Mouse (Mus musculus) urinary bladder, postnatal 4 days (tissue): ENCODE results near the gene Eya2.

ENCODE experiments used
- DNase-seq, 2 experiments: peaks; one replicate each; pipeline ENCODE4 v3.0.0; 2021 to 2022; ENCODE audit warnings: low spot score in 2 of 2

The Eya2 gene

GRCm38 (mm10) chr2:165651031-165651430, 56.2 kb downstream of the Eya2 start:
- no peak for DNase-seq

DNA sequence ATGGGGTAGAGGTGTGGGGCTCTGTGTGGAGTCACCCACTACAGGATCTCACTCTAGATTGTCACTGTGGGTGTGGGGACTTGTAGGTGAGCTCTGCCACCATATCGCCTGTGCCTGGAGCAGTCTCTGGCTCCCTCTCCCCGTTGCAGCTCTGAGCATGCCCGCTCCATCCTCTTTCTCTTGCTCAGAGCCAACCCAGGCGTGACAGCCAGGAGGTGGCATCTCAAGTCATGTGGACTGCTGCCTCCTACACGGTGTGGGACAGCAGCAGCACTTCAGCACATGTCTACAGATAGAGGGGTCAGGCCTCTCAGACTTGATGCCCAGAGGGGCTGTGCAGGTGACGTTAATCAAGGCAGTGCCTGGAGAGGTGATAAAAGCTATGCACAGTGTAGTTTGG, 57.4 kb downstream of the Eya2 start:
- no peak for DNase-seq

- no peak for DNase-seq
Measured at GRCm38 (mm10) chr2:165653001-165653921, 58.4 kb downstream of the Eya2 start.

GRCm38 (mm10) chr2:165654151-165654550, 59.3 kb downstream of the Eya2 start:
- no peak for DNase-seq

- DNase-seq = no peak
Measured at GRCm38 (mm10) chr2:165654696-165655491, 60.1 kb downstream of the Eya2 start.

DNA sequence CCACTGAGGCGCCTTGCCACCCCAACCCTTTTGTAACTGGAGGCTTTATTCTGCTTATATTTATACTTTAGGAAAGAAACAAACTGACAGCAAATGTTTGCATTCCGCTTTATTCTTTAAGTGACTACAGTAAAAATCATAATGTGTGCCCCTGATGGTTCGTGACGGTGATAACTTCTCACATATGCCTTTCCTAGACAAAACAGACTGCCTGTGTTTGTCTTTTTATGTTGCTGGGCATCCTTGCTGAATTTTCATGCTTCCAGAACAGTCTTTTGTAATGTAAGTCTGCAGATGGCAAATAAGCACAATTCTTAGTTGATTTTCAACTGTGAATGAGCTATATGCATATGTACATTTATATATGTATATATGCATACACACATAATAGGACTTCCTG, 61.7 kb downstream of the Eya2 start:
- no peak for DNase-seq

DNA sequence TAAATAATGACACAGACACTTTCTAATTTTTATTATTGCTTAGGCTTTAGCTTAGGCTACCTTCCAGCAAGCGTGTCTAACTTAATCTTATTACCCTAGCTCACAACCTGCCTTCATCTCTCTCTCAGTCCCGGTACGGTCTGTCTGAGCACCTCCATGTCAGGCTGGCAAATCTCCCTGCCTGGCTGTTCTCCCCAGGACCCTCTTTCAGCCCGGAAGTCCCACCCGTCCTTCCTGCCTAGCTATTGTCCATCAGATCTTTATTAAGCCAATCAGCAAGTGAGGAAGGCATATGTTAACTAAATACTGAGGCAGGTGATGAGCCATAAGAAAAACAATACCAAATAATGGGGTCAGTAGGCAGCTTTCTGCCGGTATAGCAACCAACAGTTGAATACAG, 62.1 kb downstream of the Eya2 start:
- no peak for DNase-seq

DNA sequence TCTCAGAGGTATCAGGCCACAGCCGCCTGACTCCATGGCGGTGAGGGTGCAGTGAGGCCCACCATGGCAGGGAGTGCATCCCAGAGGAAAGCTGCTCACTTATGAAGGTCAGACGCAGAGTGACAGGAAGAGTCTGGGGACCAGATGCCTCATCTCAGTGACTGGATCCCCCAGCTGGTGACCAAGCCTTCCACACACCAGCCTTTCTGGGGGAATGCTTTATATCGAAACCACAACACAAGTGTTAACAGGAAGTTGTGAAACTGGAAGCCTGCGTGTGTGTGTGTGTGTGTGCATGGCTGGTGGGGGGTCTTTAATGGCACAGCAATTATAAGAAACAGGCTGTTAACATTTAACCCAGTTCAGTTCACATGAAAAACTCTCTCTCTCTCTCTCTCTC, 64.7 kb downstream of the Eya2 start:
- DNase-seq = no peak

DNA sequence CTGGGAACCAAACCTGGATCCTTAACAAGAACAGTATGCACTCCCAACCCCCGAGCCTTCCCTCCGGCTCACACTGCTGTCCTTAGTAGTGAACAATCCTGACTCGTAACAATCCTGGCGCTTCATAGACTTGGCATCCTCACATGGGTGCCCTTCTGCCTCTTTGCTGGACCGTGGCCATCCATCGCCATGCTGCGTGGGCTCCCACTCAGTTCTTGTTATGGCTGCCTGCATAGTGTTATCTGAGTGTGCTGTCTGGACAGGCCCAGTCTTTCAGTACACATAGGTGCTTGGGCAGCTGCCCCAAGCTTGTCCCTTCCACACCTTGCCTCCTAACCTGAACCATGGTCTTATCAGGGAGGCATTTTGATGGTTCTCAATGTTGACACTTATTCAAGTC, 68.4 kb downstream of the Eya2 start:
- no peak for DNase-seq

DNA sequence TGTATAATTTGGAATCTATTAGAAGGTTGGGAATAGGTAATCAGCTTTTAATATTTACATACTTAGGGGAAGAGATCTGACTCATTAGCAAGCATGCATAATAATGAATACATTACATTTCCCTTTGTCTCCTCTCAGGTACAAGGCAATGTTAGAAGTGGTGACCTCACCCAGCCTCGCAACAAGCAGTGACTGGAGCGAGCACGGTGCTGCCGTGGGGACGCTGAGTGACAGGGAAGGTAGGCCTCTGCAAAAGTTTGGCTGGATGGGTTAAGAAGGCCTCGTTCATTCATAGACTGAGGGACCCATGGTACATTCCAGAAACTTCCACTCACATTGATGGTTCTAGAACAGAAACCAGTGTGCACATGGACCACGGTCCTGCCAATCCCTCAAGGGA, 69.8 kb downstream of the Eya2 start:
- DNase-seq = no peak

DNA sequence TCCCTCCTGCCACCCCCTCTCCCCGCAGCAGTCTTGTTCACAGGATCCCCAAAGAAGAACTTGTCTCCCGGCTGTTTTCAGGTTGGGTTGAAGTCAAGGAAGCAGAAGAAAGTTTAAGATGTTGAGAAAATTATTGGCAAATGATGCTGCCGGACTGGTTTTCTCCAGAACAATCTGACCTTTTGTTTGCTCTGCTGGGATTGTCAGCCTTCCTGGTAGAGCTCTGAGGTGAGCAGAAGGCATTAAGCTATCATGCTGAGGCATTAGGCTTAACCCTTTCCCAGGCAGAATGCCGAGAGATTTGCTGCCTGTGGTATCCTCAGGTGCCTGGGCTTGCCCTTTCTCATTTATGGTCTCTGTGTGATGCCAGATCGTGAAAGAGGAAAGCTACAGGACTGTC, 70.3 kb downstream of the Eya2 start:
- DNase-seq = no peak

DNA sequence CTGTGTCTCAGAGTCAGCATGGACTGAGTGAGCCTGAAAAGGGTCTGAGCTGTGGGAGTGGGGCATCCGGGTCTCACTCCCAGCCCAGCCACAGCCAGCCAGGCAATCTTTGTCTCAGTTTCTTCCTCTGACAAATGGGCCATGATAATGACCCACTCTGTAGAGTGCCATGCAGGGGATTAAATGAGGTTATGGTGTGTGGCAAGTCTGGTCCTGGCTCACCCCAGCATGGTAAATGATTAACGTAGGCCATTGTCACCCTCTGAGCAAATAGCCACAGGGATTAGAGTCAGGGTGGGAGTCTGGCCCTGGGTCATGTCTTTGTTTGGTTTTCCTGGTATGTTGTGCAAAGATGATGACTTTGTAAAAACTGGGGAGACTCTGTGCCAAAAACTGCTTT, 72.3 kb downstream of the Eya2 start:
- DNase-seq = no peak

DNA sequence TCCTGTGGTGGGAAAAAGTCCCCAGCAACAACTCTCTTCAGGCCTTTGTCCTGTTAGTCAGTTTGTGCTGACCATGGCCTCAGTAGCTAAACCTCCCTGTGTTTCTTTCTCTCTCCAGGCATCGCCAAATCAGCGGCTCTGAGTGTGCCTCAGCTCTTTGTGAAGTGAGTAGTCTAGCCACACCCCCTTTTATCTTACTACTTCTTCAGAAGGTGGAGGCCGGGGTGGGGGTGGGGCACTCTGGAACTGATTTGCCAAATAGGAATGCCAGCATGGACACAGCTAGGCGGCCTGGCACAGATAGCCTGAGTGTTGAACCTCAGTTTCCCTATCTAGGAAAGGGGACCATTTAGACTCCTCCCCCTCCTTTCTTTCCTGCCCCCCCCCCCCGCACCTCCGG, 87.9 kb downstream of the Eya2 start:
- DNase-seq = no peak

DNA sequence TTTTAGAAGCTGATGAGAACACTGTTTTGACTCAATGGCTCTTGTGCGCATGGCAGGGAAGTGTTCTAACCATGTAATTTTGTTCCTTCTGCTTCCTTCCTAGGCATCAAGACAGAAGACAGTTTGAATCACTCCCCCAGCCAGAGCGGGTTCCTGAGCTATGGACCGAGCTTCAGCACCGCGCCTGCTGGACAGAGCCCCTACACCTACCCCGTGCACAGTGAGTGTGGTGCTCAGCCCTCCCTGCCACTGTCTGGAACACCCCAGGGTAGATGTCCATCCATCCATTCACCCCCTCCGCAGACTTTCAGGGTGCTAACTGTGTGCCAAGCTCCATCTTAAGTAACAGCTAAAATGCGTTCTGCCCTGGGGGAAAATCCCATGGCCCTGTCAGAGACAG, 92.7 kb downstream of the Eya2 start:
- no peak for DNase-seq

- no peak for DNase-seq
Measured at GRCm38 (mm10) chr2:165688896-165689295, 94.1 kb downstream of the Eya2 start.

GRCm38 (mm10) chr2:165691016-165691415, 96.2 kb downstream of the Eya2 start:
- no peak for DNase-seq

GRCm38 (mm10) chr2:165692944-165693660, 98.3 kb downstream of the Eya2 start:
- DNase-seq = peak; percentile 47 to 72

GRCm38 (mm10) chr2:165694767-165695166, 99.9 kb downstream of the Eya2 start:
- no peak for DNase-seq

DNA sequence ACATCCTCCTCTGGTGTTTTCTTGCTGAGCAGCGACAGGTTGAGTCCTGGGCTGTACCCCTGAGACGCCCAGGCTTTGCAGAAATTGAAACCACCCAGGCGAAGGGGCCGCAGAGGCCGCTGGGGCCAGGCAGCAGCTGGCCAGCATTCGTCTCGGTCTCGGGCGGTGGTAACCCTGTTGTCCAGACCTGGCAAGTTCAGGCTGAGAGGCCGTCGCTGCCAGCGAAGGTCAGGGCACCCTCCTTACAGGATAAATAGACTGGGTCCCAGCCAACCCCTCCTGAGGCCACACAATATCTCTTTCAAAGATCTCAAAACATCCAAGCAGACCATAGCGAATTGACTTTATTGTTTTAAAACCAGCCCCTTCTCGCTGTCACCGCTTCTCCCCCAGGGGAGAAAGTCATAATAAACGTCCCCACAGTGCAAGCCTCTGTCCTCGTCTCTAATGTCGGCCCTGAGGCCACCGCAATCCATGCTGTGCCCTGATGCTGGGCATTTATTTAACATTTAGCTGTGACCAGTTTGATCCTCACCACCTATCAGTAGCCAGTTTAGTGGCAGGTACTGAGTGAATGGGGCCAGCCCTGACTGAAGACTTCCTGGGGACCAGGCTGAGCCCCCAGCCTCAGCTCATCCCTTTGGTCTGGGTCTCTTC, 105.5 kb downstream of the Eya2 start:
- DNase-seq = no peak

- no peak for DNase-seq
Measured at GRCm38 (mm10) chr2:165703033-165703805, 108.4 kb downstream of the Eya2 start.

DNA sequence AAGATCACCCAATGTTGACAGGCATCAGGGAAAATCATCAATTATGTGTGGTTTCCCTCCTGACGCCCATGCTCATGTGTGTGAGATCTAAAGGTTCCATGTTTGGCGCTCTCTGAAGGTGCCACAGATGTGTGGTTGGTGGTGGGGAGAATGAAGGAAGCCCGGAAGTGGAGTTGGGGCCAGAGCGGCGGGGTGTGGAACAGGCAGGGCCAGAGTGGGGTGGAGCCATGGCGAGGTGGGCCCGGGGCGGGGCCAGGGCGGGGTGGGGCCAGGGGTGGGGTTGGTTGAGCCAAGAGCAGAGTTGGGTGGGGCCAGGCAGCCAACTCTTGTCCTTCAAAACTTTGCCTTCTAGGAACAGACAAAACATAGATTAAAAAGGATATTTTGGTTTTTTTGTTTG, 113.4 kb downstream of the Eya2 start:
- DNase-seq = no peak
